Mouse (Mus musculus) T-cell, adult 2 months (primary cell): ENCODE measurements at regions not wholly inside any gene's neighbourhood (a gene's known extent, or its start where the extent isn't known, plus 50 kb on each side); places are given as distances from the start of the nearest gene placed in this dataset.
A peak's percentile ranks its signal among the peaks of the same experiment; 100 is the strongest.

Experiments used
- DNase-seq: peaks from one replicate; pipeline ENCODE4 v3.0.0; 2022; ENCODE audit warnings: low spot score

DNA sequence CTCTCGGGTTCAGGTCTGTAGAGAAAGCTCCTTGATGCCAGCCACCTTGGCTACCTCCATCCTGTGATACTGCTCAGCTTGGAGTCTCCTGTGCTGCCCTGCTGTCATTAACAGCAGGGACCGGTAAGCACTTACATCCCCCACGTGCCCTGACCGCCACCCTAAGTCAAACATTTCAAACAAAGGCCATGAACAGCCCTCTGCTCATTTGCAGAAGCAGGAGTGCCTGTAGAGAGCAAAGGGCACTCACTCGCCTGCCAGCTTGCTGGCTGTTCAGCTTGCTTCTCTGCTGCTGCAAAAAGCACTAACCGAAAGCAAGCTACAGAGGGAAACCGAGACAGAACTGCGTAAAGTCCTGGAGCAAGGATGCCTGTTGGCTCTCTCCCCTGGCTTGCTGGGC, 61.8 kb upstream of the Thy1 start:
- no peak for DNase-seq

DNA sequence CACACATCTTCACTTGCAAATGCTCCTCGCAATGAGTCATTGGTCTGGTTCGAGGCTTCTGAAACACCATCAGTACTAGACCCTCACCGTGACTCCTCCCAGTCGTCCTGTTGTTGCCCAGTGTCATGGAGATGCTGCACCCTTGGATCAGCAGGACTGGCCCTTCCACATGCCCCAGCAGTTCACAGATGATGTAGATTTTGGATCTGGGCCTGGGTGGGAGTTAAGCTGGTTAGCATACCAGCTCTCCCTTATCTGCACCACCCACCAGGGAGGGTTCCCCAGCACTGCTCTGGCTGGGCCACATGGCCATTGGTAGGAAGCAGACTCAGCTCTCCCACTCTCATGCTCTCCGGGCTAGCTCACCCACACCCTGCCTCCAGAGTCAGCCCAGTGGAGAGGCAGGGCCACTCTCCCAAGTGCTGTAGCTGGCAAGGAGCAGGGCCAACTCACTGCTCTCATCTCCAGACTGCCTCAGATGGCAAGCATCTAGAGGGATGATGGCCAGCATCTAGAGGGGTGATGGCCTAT, 60.8 kb upstream of the Thy1 start:
- no peak for DNase-seq

DNA sequence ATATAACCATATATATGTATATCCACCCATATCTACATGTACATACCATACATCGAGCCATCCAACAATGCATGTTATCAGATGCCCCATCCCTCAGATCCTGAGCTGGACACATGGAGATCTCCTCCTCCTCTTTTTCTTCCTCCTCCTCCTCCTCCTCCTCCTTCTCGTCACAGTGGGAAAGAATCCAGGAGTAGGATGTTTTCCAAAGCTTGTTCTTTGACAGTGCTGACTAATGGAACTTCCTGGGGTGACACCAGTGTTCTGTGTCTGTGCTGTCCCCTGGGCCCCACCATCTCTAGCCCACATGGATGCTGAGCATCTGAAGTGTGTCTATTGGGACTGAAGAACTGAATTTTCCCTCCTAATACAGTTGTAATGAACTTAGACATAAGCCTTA, 60.0 kb upstream of the Thy1 start:
- no peak for DNase-seq

DNA sequence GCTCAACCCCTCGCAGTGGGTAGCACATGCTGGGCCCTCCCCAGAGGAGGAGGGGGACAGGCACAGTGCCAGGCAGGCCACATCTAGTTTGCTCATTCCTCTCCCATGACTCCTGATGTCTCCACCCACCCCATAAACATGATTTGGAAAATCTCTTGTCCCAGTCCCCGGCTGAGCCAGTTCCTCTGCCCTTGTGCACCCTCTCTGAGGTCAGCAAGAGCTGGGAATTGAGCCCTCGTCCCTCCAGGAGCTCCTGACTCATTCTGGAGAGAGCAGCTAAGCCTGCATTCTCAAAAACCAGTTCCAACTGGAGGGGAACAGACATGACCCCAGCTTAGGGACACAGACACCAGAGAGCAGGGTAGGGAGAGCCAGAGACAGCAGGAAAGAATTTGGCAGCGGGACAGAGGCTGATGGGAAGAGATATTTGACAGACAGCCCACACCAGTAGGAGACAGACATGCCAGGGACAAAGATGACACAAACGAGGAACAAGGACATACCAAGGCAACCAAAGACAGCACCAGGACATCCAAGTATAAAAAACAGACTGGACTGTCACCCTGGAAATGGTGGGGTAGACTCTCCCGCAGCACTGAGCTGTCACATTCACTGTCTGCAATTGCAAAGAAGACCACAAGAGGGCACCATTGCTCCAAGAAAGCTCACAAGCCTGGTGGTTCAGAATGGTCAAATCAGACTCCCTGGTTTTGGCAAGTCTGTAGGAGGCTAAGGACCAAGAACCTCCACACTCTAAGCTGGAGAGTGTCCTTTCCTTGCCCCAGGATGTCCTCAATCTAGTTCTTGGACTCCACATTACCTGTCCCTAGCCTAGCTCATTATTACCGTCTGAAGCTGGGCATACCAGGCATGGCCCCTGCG, 58.8 kb upstream of the Thy1 start:
- peak; percentile 79 for DNase-seq

DNA sequence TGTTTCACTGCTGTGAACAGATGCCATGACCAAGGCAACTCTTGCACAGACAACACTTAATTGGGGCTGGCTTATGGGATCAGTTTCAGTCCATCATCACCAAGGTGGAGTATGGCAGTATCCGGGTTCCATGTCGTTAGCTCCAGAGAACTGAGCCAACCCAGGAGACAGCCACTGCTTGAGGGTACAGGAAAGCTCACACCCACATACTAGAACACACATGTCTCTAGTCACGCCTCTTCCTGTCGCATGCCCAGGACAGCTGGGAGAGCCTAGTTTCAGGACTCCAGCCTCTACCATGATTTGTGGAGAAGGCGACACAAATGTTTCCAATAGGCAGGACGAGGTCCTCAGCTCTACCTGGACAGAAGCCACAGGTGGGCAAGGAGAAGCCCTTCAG, 55.2 kb upstream of the Thy1 start:
- peak; percentile 21 for DNase-seq

DNA sequence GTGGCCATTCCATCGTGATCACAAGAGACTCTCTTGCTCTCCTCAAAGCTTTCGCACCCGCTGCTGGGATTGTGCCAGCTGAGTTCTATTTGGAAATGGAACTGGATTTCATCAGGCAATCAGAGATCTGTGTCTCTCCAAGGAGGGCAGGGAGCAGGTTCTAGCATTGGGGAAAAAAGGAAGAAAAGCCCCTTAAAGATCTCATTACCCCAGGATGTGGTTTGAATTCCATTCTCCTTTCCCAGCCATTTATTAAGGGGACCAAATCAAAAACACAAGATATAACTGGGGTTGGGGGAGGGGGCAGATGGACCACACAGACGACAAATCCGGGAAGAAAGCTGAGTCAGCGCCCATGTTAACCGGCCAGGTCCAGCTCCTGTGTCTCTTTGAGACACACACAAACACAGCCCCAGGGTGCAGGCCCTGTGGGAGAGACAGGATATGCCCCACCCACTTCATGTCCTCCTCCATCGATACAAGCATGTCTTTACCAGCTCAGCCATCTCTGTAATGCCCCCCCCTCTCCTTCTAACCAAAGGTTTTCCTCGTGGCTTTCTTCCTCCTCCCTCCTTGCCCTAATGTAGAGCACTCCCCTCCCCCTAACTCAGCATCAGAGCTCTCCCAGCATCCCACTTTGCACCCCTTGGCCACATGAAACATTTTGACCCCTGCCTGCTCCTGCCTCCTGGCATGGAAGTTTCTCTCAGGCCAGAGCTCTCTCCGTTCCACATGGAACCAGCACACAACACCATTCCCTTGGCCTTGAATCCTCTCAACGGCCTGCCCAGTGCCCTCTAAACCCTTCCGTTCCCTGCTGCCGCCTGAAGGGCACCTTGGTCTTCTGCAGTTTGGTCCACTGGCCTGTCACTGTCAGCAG, 54.0 kb upstream of the Thy1 start:
- peak; percentile 21 for DNase-seq

DNA sequence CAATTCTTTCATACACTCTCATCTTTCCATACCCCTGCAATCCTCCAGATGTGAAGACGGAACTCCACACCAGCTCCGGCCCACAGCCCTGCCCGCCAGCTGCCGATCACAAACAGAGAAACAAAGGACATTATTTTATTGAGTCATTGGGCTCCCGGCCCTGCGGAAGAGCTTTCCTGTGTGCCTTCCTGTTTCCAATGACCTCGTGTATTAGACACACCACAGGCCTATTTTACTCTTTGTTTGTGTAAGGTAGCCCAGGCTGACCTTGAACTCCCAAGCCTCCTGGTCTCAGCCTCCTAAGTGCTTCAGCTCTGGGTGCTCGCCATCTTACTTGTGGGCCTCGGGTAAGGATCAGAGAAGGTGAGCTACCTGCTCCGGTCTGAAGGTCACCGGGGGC, 53.1 kb upstream of the Thy1 start:
- DNase-seq = no peak

DNA sequence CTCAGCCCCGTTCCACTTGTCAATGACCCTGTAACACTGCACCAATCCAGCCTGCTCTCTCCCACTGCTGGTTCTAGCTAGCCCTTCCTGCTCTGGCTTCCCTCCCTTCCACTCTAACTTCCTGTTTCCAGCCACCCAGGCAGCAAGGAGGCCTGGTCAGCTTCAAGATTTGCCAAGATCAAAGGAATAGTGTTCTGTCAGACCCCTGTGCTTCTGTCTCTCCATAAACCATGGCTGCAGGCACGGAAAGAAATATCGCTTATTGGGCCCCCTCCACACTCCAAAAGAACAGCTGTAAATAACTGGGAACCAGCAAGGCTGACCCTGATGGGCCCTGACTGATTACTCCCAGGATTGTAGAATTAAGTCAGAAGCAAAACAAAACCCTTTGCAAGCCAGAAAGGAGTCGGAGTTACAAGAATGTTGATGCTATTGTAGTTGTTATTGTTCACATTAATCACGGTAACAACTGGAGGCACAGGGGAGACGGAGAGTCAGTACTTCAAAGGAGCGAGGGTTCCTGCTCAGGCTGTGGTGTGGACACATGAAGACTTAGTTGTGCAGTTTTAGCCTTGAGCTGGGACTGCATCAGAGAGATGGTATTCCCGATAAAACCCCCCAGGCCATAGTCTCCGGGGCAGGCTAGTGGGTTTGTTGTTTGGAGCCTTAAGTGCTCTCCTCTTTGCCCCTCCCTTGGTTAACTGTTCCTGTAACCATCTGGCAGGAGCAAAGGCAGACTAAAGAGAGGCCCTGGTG, 49.8 kb upstream of the Thy1 start:
- DNase-seq = no peak
